Mouse (Mus musculus) kidney, embryonic 15.5 days (tissue): ENCODE results near the gene H2al1b. TPM values are rescaled to one million over a fixed set of nuclear protein-coding genes. Genes with fewer than 3 reads are reported as not detected.
"Not testable (repeated sequence)": the region's sequence is repeated elsewhere in the genome, so short reads cannot be mapped to it uniquely, and the experiment has no call there.

ENCODE experiments used
- ATAC-seq: fragments of 200-750 bp; cut with Nextera tagmentation; replicated peaks from 2 replicates; pipeline ENCODE4 v1.8.0; 2017; ENCODE audit warnings: moderate TSS enrichment; ENCODE audit not compliant: low FRiP score
- H3K27ac ChIP-seq: fragments of 300-500 bp; sonication (generic); 2 replicates; pipeline ENCODE4 v1.5.1; 2015; ENCODE audit warnings: mild to moderate bottlenecking, inconsistent platforms
- H3K27me3 ChIP-seq: fragments of 300-500 bp; sonication (generic); 2 replicates; pipeline ENCODE4 v1.6.1; 2015; ENCODE audit warnings: inconsistent platforms
- H3K36me3 ChIP-seq: fragments of 300-500 bp; sonication (generic); 2 replicates; pipeline ENCODE4 v1.6.1; 2015; ENCODE audit warnings: inconsistent platforms
- H3K4me1 ChIP-seq: fragments of 300-500 bp; sonication (generic); 2 replicates; pipeline ENCODE4 v1.6.1; 2015; ENCODE audit warnings: inconsistent platforms
- H3K4me2 ChIP-seq: fragments of 300-500 bp; sonication (generic); 2 replicates; pipeline ENCODE4 v1.6.1; 2015; ENCODE audit warnings: moderate library complexity, mild to moderate bottlenecking, inconsistent platforms
- H3K4me3 ChIP-seq: fragments of 300-500 bp; sonication (generic); replicated peaks from 2 replicates; pipeline ENCODE4 v1.5.1; 2015; ENCODE audit warnings: mild to moderate bottlenecking, inconsistent platforms
- H3K9ac ChIP-seq: fragments of 300-500 bp; sonication (generic); 2 replicates; pipeline ENCODE4 v1.6.1; 2015; ENCODE audit warnings: mild to moderate bottlenecking, inconsistent platforms
- H3K9me3 ChIP-seq: fragments of 300-500 bp; sonication (generic); replicated peaks from 2 replicates; pipeline ENCODE4 v1.6.1; 2016; ENCODE audit warnings: inconsistent platforms
- WGBS: fragments of 180-500 bp; shearing (Covaris S2); methylation state at CpG from one replicate; pipeline ENCODE4 v1.1.7; 2015; ENCODE audit warnings: mixed read lengths; 5-methylcytosine and 5-hydroxymethylcytosine counted together
- polyA plus RNA-seq: library from polyadenylated mRNA; unstranded; fragments of >200 nt; fragmentation: Nextera tagmentation; extraction: Ambion mirVana; gene quantifications from 2 replicates; pipeline ENCODE4 v1.2.1, GENCODE M21; 2015

Gene H2al1b
- polyA plus RNA-seq, 1 experiment from 2014 or later: not detected

DNA sequence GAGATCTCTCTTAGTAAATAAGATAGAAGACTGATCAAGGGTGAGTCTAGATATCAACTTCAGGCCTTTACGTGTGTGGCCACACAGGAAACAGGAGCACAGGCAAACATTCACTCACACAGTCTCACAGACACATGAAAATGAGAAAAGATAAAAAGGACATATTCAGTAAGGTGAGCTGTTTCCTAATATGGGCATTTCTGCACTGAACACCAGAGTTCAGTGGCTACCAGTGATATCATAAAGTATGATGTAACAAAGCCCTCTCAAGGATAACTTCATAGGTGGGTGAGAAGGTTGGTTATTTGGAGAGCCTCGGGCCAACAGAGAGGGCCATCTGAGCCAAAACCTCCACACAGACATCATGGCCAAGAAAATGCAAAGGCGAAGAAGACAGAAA lies 3.3 kb upstream of the H2al1b start, which contains the start of gene H2al1a:
Gene H2al1a, plus strand, starts transcription at position 301 of the 400 bp plus-strand sequence.
- no CpG with 5 or more reads among the region's 3 CpGs for WGBS
- peaks cover 12% of the 10 kb centered on the region; the same call in 1 of the 2 replicates for H3K27me3 ChIP-seq
- H3K9me3 ChIP-seq: not testable (repeated sequence)

GRCm38 (mm10) chrX:11305355-11305754 lies 3.1 kb downstream of the H2al1b start, which contains the start of gene H2al1c:
Gene H2al1c (plus strand): TSS chrX:11305655.
- H3K27me3 ChIP-seq, H3K4me2 ChIP-seq, H3K4me3 ChIP-seq, H3K27ac ChIP-seq, ATAC-seq, H3K9me3 ChIP-seq, H3K36me3 ChIP-seq, H3K4me1 ChIP-seq, H3K9ac ChIP-seq: not testable (repeated sequence)
- whole genome bisulfite sequencing: 86% methylated on average over 1 of the region's 6 CpGs

More for the DNA sequence above, 3.3 kb upstream of the H2al1b start, which contains the start of gene H2al1a:
- H3K27ac ChIP-seq, H3K36me3 ChIP-seq, ATAC-seq, H3K4me1 ChIP-seq, H3K9ac ChIP-seq, H3K4me2 ChIP-seq, H3K4me3 ChIP-seq: not testable (repeated sequence)

GRCm38 (mm10) chrX:11308524-11308923 lies 6.3 kb downstream of the H2al1b start, which contains the start of gene H2al1d:
Gene H2al1d (plus strand): TSS chrX:11308824.
- not testable (repeated sequence) for H3K27ac ChIP-seq, H3K4me3 ChIP-seq, H3K9me3 ChIP-seq, H3K36me3 ChIP-seq, ATAC-seq, H3K4me1 ChIP-seq, H3K27me3 ChIP-seq, H3K9ac ChIP-seq, H3K4me2 ChIP-seq
- no CpG with 5 or more reads among the region's 6 CpGs for WGBS

- H3K27ac ChIP-seq, H3K4me3 ChIP-seq, H3K9ac ChIP-seq, H3K36me3 ChIP-seq, H3K9me3 ChIP-seq, H3K27me3 ChIP-seq, ATAC-seq, H3K4me2 ChIP-seq, H3K4me1 ChIP-seq: not testable (repeated sequence)
- no CpG with 5 or more reads among the region's 3 CpGs for WGBS
These were observed 9.4 kb downstream of the H2al1b start, which contains the start of gene H2al1e for GRCm38 (mm10) chrX:11311634-11312033. Gene H2al1e (plus strand): TSS chrX:11311934.

DNA sequence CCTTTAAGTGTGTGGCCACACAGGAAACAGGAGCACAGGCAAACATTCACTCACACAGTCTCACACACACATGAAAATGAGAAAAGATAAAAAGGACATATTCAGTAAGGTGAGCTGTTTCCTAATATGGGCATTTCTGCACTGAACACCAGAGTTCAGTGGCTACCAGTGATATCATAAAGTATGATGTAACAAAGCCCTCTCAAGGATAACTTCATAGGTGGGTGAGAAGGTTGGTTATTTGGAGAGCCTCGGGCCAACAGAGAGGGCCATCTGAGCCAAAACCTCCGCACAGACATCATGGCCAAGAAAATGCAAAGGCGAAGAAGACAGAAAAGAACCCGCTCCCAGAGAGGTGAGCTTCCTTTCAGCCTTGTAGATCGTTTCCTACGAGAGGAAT lies 12.6 kb downstream of the H2al1b start, which contains the start of gene H2al1f:
Gene H2al1f, plus strand, starts transcription at position 301 of the 400 bp plus-strand sequence.
- H3K36me3 ChIP-seq, H3K9ac ChIP-seq, H3K4me1 ChIP-seq, H3K27ac ChIP-seq, H3K4me3 ChIP-seq, H3K4me2 ChIP-seq, H3K27me3 ChIP-seq, ATAC-seq, H3K9me3 ChIP-seq: not testable (repeated sequence)
- no CpG with 5 or more reads among the region's 6 CpGs for WGBS

GRCm38 (mm10) chrX:11317956-11318355 lies 15.7 kb downstream of the H2al1b start, which contains the start of gene H2al1g:
Gene H2al1g (plus strand): TSS chrX:11318256.
- H3K4me2 ChIP-seq, H3K4me3 ChIP-seq, H3K27me3 ChIP-seq, ATAC-seq, H3K36me3 ChIP-seq, H3K27ac ChIP-seq, H3K4me1 ChIP-seq, H3K9ac ChIP-seq, H3K9me3 ChIP-seq: not testable (repeated sequence)
- no CpG with 5 or more reads among the region's 3 CpGs for WGBS

DNA sequence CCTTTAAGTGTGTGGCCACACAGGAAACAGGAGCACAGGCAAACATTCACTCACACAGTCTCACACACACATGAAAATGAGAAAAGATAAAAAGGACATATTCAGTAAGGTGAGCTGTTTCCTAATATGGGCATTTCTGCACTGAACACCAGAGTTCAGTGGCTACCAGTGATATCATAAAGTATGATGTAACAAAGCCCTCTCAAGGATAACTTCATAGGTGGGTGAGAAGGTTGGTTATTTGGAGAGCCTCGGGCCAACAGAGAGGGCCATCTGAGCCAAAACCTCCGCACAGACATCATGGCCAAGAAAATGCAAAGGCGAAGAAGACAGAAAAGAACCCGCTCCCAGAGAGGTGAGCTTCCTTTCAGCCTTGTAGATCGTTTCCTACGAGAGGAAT lies 19.0 kb downstream of the H2al1b start, which contains the start of gene H2al1h:
Gene H2al1h, plus strand, starts transcription at position 301 of the 400 bp plus-strand sequence.
- H3K4me2 ChIP-seq, H3K27me3 ChIP-seq, ATAC-seq, H3K4me3 ChIP-seq, H3K9me3 ChIP-seq, H3K4me1 ChIP-seq, H3K36me3 ChIP-seq, H3K27ac ChIP-seq, H3K9ac ChIP-seq: not testable (repeated sequence)
- WGBS: no CpG with 5 or more reads among the region's 6 CpGs

GRCm38 (mm10) chrX:11324359-11324758 lies 22.1 kb downstream of the H2al1b start, which contains the start of gene H2al1i:
Gene H2al1i (plus strand): TSS chrX:11324659.
- H3K4me3 ChIP-seq, ATAC-seq, H3K4me2 ChIP-seq, H3K9me3 ChIP-seq, H3K27me3 ChIP-seq, H3K4me1 ChIP-seq, H3K27ac ChIP-seq, H3K36me3 ChIP-seq, H3K9ac ChIP-seq: not testable (repeated sequence)
- 60% methylated on average over 1 of the region's 5 CpGs for WGBS

DNA sequence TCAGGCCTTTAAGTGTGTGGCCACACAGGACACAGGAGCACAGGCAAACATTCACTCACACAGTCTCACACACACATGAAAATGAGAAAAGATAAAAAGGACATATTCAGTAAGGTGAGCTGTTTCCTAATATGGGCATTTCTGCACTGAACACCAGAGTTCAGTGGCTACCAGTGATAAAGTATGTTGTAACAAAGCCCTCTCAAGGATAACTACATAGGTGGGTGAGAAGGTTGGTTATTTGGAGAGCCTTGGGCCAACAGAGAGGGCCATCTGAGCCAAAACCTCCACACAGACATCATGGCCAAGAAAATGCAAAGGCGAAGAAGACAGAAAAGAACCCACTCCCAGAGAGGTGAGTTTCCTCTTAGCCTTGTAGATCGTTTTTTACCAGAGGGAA lies 25.3 kb downstream of the H2al1b start, which contains the start of gene H2al1j:
Gene H2al1j, plus strand, starts transcription at position 301 of the 400 bp plus-strand sequence.
- WGBS: 98% methylated on average over 2 of the region's 2 CpGs
- not testable (repeated sequence) for H3K9ac ChIP-seq, H3K27ac ChIP-seq, H3K36me3 ChIP-seq, ATAC-seq, H3K27me3 ChIP-seq, H3K4me1 ChIP-seq, H3K4me3 ChIP-seq, H3K4me2 ChIP-seq, H3K9me3 ChIP-seq

GRCm38 (mm10) chrX:11345762-11346161 lies 43.5 kb downstream of the H2al1b start:
- Histone ChIP-seq H3K36me3 (no peaks in the 10 kb centered on the region), H3K4me2 (no peak overlapping the region), H3K9me3 (no peaks in the 10 kb centered on the region), H3K27ac (no peak overlapping the region), H3K4me3 (no peak overlapping the region), H3K9ac (no peak overlapping the region), H3K27me3 (peaks cover 22% of the 10 kb centered on the region), H3K4me1 (no peaks in the 10 kb centered on the region)
- WGBS: 73% methylated on average over 9 of the region's 9 CpGs
- no peak for ATAC-seq

DNA sequence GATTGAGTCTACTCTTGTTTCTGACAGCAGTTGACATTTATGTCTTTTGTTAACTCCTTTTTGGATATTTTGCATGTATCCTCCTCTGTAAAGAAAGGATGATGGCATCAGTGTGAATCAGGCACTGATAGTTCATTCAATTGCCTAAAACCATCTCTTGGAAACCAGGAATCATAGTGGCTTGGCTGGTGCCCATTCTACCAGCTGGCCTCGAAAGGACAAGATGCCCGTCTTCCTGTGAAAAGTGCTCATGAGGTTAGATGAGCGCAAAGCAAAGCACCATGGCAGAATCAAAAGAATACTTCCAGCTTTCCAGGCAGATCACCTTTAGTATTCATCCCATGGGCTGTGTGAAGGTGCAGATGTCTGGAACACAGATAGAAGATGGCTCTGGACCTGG lies 44.5 kb downstream of the H2al1b start:
- no peak overlapping the region for H3K4me3 ChIP-seq
- no peak overlapping the region for H3K9ac ChIP-seq
- 88% methylated on average over 3 of the region's 3 CpGs for WGBS

More for the DNA sequence above, 44.5 kb downstream of the H2al1b start:
- no peak for ATAC-seq
- Histone ChIP-seq H3K36me3 (no peaks in the 10 kb centered on the region), H3K27ac (no peak overlapping the region), H3K4me2 (no peak overlapping the region), H3K27me3 (peaks cover 25% of the 10 kb centered on the region), H3K9me3 (no peaks in the 10 kb centered on the region), H3K4me1 (no peaks in the 10 kb centered on the region)
